Mouse (Mus musculus): ENCODE data around the gene Arsg. TPM values are rescaled to one million over a fixed set of nuclear protein-coding genes. Genes with fewer than 3 reads are reported as not detected.

The Arsg gene
- polyA plus RNA-seq, 1 experiment from 2014 or later, result 1.9 TPM

- Histone ChIP-seq H3K27me3 (ENCODE audit: control insufficient read depth, insufficient read depth, low read length) (no peaks in the 10 kb centered on the region), H3K4me1 (ENCODE audit: control insufficient read depth, insufficient read depth, low read length) (no peaks in the 10 kb centered on the region), H3K9ac (replicated peaks; ENCODE audit: low read length) (no peak overlapping the region), H3K27ac (replicated peaks; ENCODE audit: low read depth, low read length) (no peak overlapping the region), H3K36me3 (replicated peaks; ENCODE audit: control insufficient read depth, insufficient read depth, low read depth, low read length) (no peaks in the 10 kb centered on the region), H3K9me3 (replicated peaks; ENCODE audit: control insufficient read depth, low read length) (no peaks in the 10 kb centered on the region), H3K4me2 (ENCODE audit: low read depth, low read length) (no peak overlapping the region), H3K4me3 (ENCODE audit: low read depth, low read length) (no peak overlapping the region)
- 66% methylated on average over 12 of the region's 12 CpGs for WGBS
- ATAC-seq (replicated peaks; ENCODE audit: insufficient number of reproducible peaks, low FRiP score, low TSS enrichment, low read depth) (no peak), DNase-seq (ENCODE audit: low spot score) (no peak)
Observed at GRCm38 (mm10) chr11:109569007-109569618, 95.9 kb downstream of the Arsg start.

DNA sequence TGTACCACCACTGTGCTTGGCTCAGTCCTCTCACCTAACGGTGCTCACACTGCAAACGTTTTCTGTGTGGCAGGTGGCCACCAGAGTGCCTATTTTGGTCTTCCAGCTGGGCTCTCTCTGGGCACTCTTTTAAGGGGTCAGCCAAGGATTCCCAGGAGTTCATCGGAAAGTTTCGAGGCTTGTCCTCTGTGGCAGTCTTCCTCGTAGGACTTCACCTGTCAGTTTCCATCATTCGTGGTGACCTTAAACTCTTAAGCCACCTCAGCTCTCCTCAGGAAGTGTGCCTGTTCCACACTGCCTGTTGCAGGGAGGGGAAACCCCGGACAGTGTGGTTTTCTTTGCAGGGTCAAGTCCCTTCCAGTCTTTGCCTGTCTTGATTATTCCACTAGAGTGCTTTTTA, 96.6 kb downstream of the Arsg start:
- Histone ChIP-seq H3K9ac (replicated peaks; ENCODE audit: low read length) (no peak overlapping the region), H3K4me1 (ENCODE audit: control insufficient read depth, insufficient read depth, low read length) (no peaks in the 10 kb centered on the region)

DNA sequence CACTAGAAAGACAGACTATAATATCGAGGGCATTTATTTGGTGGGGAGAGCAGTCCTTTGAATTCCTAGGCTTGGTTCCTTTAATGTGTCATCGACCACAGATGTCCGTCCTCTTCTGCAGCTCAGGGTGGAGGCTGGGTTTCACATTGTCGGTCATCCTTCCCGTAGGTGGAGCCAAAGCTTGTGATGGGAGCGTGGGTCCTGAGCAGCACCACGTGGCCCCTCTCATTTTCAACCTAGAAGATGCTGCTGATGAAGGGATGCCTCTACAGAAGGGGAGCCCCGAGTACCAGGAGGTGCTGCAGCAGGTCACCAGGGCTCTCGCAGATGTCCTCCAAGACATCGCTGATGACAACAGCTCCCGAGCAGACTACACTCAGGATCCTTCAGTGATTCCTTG, 98.9 kb downstream of the Arsg start:
- Histone ChIP-seq H3K36me3 (replicated peaks; ENCODE audit: control insufficient read depth, insufficient read depth, low read depth, low read length) (no peaks in the 10 kb centered on the region), H3K4me2 (ENCODE audit: low read depth, low read length) (no peak overlapping the region), H3K9me3 (replicated peaks; ENCODE audit: control insufficient read depth, low read length) (no peaks in the 10 kb centered on the region), H3K27ac (replicated peaks; ENCODE audit: low read depth, low read length) (no peak overlapping the region), H3K9ac (replicated peaks; ENCODE audit: low read length) (no peak overlapping the region), H3K4me3 (ENCODE audit: low read depth, low read length) (no peak overlapping the region), H3K4me1 (ENCODE audit: control insufficient read depth, insufficient read depth, low read length) (no peaks in the 10 kb centered on the region), H3K27me3 (ENCODE audit: control insufficient read depth, insufficient read depth, low read length) (no peaks in the 10 kb centered on the region)
- ATAC-seq (replicated peaks; ENCODE audit: insufficient number of reproducible peaks, low FRiP score, low TSS enrichment, low read depth), result no peak
- 87% methylated on average over 11 of the region's 11 CpGs for WGBS
- no peak for DNase-seq (ENCODE audit: low spot score)

More for the DNA sequence above, 96.6 kb downstream of the Arsg start:
- no peak for ATAC-seq (replicated peaks; ENCODE audit: insufficient number of reproducible peaks, low FRiP score, low TSS enrichment, low read depth)
- H3K27me3 ChIP-seq (ENCODE audit: control insufficient read depth, insufficient read depth, low read length), result no peaks in the 10 kb centered on the region
- no peaks in the 10 kb centered on the region for H3K9me3 ChIP-seq (replicated peaks; ENCODE audit: control insufficient read depth, low read length)
- H3K36me3 ChIP-seq (replicated peaks; ENCODE audit: control insufficient read depth, insufficient read depth, low read depth, low read length), result no peaks in the 10 kb centered on the region
- DNase-seq (ENCODE audit: low spot score), result no peak
- H3K4me2 ChIP-seq (ENCODE audit: low read depth, low read length), result no peak overlapping the region
- WGBS, result 82% methylated on average over 7 of the region's 7 CpGs
- H3K27ac ChIP-seq (replicated peaks; ENCODE audit: low read depth, low read length), result no peak overlapping the region
- no peak overlapping the region for H3K4me3 ChIP-seq (ENCODE audit: low read depth, low read length)

DNA sequence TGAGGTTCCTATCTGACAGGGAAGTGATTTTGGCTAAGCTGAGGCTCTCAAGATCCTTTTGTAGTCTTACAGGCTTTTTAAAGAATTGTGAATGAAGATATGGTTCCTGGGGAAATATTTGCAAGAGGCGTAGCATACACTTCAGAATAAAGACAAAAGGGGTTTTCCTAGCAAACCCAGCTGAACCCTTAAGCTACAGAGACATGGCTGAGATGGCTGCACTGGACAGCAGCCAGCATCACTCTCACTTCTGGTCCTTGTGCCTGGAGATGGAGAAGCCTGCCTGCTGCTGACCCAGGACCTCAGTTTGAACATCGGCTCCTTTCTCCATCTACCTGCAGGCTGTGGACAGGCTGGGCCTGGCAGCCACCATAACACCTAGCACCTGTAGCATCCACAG, 101.4 kb downstream of the Arsg start:
- ATAC-seq (replicated peaks; ENCODE audit: insufficient number of reproducible peaks, low FRiP score, low TSS enrichment, low read depth), result no peak
- 90% methylated on average over 2 of the region's 2 CpGs for WGBS

GRCm38 (mm10) chr11:109575832-109576231, 102.7 kb downstream of the Arsg start:
- Histone ChIP-seq H3K4me3 (ENCODE audit: low read depth, low read length) (no peak overlapping the region), H3K27me3 (ENCODE audit: control insufficient read depth, insufficient read depth, low read length) (no peaks in the 10 kb centered on the region), H3K9me3 (replicated peaks; ENCODE audit: control insufficient read depth, low read length) (no peaks in the 10 kb centered on the region), H3K27ac (replicated peaks; ENCODE audit: low read depth, low read length) (no peak overlapping the region), H3K4me1 (ENCODE audit: control insufficient read depth, insufficient read depth, low read length) (no peaks in the 10 kb centered on the region), H3K9ac (replicated peaks; ENCODE audit: low read length) (no peak overlapping the region), H3K36me3 (replicated peaks; ENCODE audit: control insufficient read depth, insufficient read depth, low read depth, low read length) (no peaks in the 10 kb centered on the region), H3K4me2 (ENCODE audit: low read depth, low read length) (no peak overlapping the region)
- DNase-seq (ENCODE audit: low spot score) (no peak), ATAC-seq (replicated peaks; ENCODE audit: insufficient number of reproducible peaks, low FRiP score, low TSS enrichment, low read depth) (no peak)
- 93% methylated on average over 6 of the region's 6 CpGs for WGBS

More for the DNA sequence above, 101.4 kb downstream of the Arsg start:
- no peaks in the 10 kb centered on the region for H3K9me3 ChIP-seq (replicated peaks; ENCODE audit: control insufficient read depth, low read length)
- H3K4me2 ChIP-seq (ENCODE audit: low read depth, low read length), result no peak overlapping the region
- no peak overlapping the region for H3K27ac ChIP-seq (replicated peaks; ENCODE audit: low read depth, low read length)
- H3K27me3 ChIP-seq (ENCODE audit: control insufficient read depth, insufficient read depth, low read length), result no peaks in the 10 kb centered on the region
- H3K36me3 ChIP-seq (replicated peaks; ENCODE audit: control insufficient read depth, insufficient read depth, low read depth, low read length), result no peaks in the 10 kb centered on the region
- H3K9ac ChIP-seq (replicated peaks; ENCODE audit: low read length), result no peak overlapping the region
- H3K4me1 ChIP-seq (ENCODE audit: control insufficient read depth, insufficient read depth, low read length), result no peaks in the 10 kb centered on the region
- H3K4me3 ChIP-seq (ENCODE audit: low read depth, low read length), result no peak overlapping the region
- DNase-seq (ENCODE audit: low spot score), result no peak

GRCm38 (mm10) chr11:109578536-109578935, 105.4 kb downstream of the Arsg start:
- H3K9me3 ChIP-seq (replicated peaks; ENCODE audit: control insufficient read depth, low read length), result no peaks in the 10 kb centered on the region
- no peaks in the 10 kb centered on the region; the same call in 1 of the 2 replicates for H3K36me3 ChIP-seq (replicated peaks; ENCODE audit: control insufficient read depth, insufficient read depth, low read depth, low read length)
- DNase-seq (ENCODE audit: low spot score), result no peak
- H3K4me2 ChIP-seq (ENCODE audit: low read depth, low read length), result no peak overlapping the region
- H3K4me3 ChIP-seq (ENCODE audit: low read depth, low read length), result no peak overlapping the region
- 84% methylated on average over 3 of the region's 3 CpGs for WGBS
- no peak for ATAC-seq (replicated peaks; ENCODE audit: insufficient number of reproducible peaks, low FRiP score, low TSS enrichment, low read depth)
- no peak overlapping the region for H3K9ac ChIP-seq (replicated peaks; ENCODE audit: low read length)
- H3K4me1 ChIP-seq (ENCODE audit: control insufficient read depth, insufficient read depth, low read length), result no peaks in the 10 kb centered on the region; the same call in 1 of the 2 replicates
- H3K27ac ChIP-seq (replicated peaks; ENCODE audit: low read depth, low read length), result no peak overlapping the region
- no peaks in the 10 kb centered on the region for H3K27me3 ChIP-seq (ENCODE audit: control insufficient read depth, insufficient read depth, low read length)

DNA sequence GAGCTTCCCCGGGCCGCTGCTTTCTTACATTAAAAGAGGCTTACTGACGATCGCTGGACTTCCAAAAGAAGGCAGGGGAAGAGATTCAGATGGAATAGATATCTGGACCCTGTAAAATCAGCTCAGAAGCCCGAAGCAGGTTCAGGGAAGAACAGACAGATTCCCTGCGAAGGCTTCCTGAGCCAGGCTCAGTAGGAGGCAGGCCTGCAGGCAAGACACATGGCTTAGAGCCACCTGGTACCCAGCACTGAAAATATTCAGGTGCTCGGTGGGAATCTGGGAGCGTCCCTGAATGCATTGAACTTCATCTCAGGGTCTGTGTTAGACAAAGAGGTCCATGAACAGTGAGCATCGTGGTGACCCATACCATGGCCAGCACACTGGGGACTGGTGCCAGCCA, 106.8 kb downstream of the Arsg start:
- no peaks in the 10 kb centered on the region for H3K9me3 ChIP-seq (replicated peaks; ENCODE audit: control insufficient read depth, low read length)
- no peak for ATAC-seq (replicated peaks; ENCODE audit: insufficient number of reproducible peaks, low FRiP score, low TSS enrichment, low read depth)
- no peak overlapping the region for H3K4me2 ChIP-seq (ENCODE audit: low read depth, low read length)
- no peak overlapping the region for H3K27ac ChIP-seq (replicated peaks; ENCODE audit: low read depth, low read length)
- H3K4me1 ChIP-seq (ENCODE audit: control insufficient read depth, insufficient read depth, low read length), result no peaks in the 10 kb centered on the region; the same call in 1 of the 2 replicates
- H3K4me3 ChIP-seq (ENCODE audit: low read depth, low read length), result no peak overlapping the region
- no peaks in the 10 kb centered on the region; the same call in 1 of the 2 replicates for H3K36me3 ChIP-seq (replicated peaks; ENCODE audit: control insufficient read depth, insufficient read depth, low read depth, low read length)
- DNase-seq (ENCODE audit: low spot score), result no peak
- 92% methylated on average over 9 of the region's 9 CpGs for WGBS
- no peak overlapping the region for H3K9ac ChIP-seq (replicated peaks; ENCODE audit: low read length)
- no peaks in the 10 kb centered on the region for H3K27me3 ChIP-seq (ENCODE audit: control insufficient read depth, insufficient read depth, low read length)

- no peak overlapping the region for H3K4me2 ChIP-seq (ENCODE audit: low read depth, low read length)
- no peaks in the 10 kb centered on the region; the same call in 1 of the 2 replicates for H3K36me3 ChIP-seq (replicated peaks; ENCODE audit: control insufficient read depth, insufficient read depth, low read depth, low read length)
- H3K4me1 ChIP-seq (ENCODE audit: control insufficient read depth, insufficient read depth, low read length), result no peaks in the 10 kb centered on the region; the same call in 1 of the 2 replicates
- H3K9ac ChIP-seq (replicated peaks; ENCODE audit: low read length), result no peak overlapping the region
- no peak overlapping the region for H3K4me3 ChIP-seq (ENCODE audit: low read depth, low read length)
- DNase-seq (ENCODE audit: low spot score) (no peak), ATAC-seq (replicated peaks; ENCODE audit: insufficient number of reproducible peaks, low FRiP score, low TSS enrichment, low read depth) (no peak)
- H3K27me3 ChIP-seq (ENCODE audit: control insufficient read depth, insufficient read depth, low read length), result no peaks in the 10 kb centered on the region
- no peaks in the 10 kb centered on the region for H3K9me3 ChIP-seq (replicated peaks; ENCODE audit: control insufficient read depth, low read length)
- no peak overlapping the region for H3K27ac ChIP-seq (replicated peaks; ENCODE audit: low read depth, low read length)
- 80% methylated on average over 14 of the region's 14 CpGs for WGBS
Observed at GRCm38 (mm10) chr11:109583986-109584385, 110.8 kb downstream of the Arsg start.
